In genomic region chr2:50110167-50110566, GRCm38 (mm10) we compare ENCODE assay signal across 10 mouse cellular contexts. TPM values are rescaled to one million over a fixed set of nuclear protein-coding genes. Genes with fewer than 3 reads are reported as not detected.
DNase-seq lines count a peak whose midpoint lies in the region; ATAC-seq and TF ChIP-seq lines count a peak whose summit lies in the region.
"Had no signal": no experiment of that assay in that cellular context is flagged by ENCODE, and none has a peak within 500 bp of the region (broad histone marks: within the 10 kb centered on the region; RNA-seq: fewer than 3 reads in every experiment).

No protein-coding gene starts in this region.

- no peaks in the 10 kb centered on the region for H3K27me3 ChIP-seq in embryonic facial prominence, embryonic 14.5 days (replicated peaks; ENCODE audit: control insufficient read depth, insufficient read depth, low read length)
- H3K27me3 ChIP-seq in liver, embryonic 15.5 days = no peaks in the 10 kb centered on the region
- H3K27me3 ChIP-seq in cerebellum, adult 2 months (ENCODE audit: control insufficient read depth, insufficient read depth, low read length) = no peaks in the 10 kb centered on the region
- H3K27me3 ChIP-seq: neural tube, embryonic 12.5 days had no signal

- DNase-seq in layer of hippocampus, adult 9-11 months = peak; percentile 14
- DNase-seq in layer of hippocampus, postnatal 25 days (ENCODE audit: extremely low spot score in 1 of 2, low spot score in 1 of 2) = no peak
- DNase-seq in embryonic facial prominence, embryonic 14.5 days (ENCODE audit: low spot score) = peak; percentile 71
- DNase-seq in heart, postnatal 10 days = peak; percentile 49 to 60
- no peak for DNase-seq in spleen, adult 12 weeks (ENCODE audit: low spot score)
- DNase-seq in thymus, postnatal 36 days = no peak
- DNase-seq in cerebellum, adult 2 months = no peak

- peak overlapping the region; percentile 5; the same call in 1 of the 2 replicates for H3K4me2 ChIP-seq in embryonic facial prominence, embryonic 14.5 days (ENCODE audit: low read depth, low read length)
- H3K4me2 ChIP-seq in liver, embryonic 15.5 days = no peak overlapping the region
- H3K4me2 ChIP-seq: neural tube, embryonic 12.5 days had no signal

- WGBS in embryonic facial prominence, embryonic 14.5 days = 43% methylated on average over 10 of the region's 10 CpGs
- 30% methylated on average over 10 of the region's 10 CpGs for WGBS in liver, embryonic 15.5 days (ENCODE audit: insufficient replicate concordance)
- 63% methylated on average over 10 of the region's 10 CpGs for WGBS in cerebellum, adult 2 months

- H3K36me3 ChIP-seq in embryonic facial prominence, embryonic 14.5 days (ENCODE audit: control insufficient read depth, insufficient read depth, low read length) = no peaks in the 10 kb centered on the region
- H3K36me3 ChIP-seq in liver, embryonic 15.5 days (replicated peaks) = no peaks in the 10 kb centered on the region
- H3K36me3 ChIP-seq: neural tube, embryonic 12.5 days had no signal

- peak overlapping the region; percentile 63 for H3K27ac ChIP-seq in embryonic facial prominence, embryonic 14.5 days (replicated peaks; ENCODE audit: low read depth, low read length)
- no peak overlapping the region for H3K27ac ChIP-seq in liver, embryonic 15.5 days (replicated peaks)
- H3K27ac ChIP-seq in cerebellum, adult 2 months (ENCODE audit: insufficient read depth, low read length) = no peak overlapping the region
- H3K27ac ChIP-seq: neural tube, embryonic 12.5 days had no signal

- no peak overlapping the region for H3K4me3 ChIP-seq in embryonic facial prominence, embryonic 14.5 days (ENCODE audit: low read depth, low read length)
- H3K4me3 ChIP-seq in liver, embryonic 15.5 days (replicated peaks) = no peak overlapping the region
- H3K4me3 ChIP-seq in cerebellum, adult 2 months (replicated peaks; ENCODE audit: insufficient read depth, low read depth, low read length) = no peak overlapping the region
- H3K4me3 ChIP-seq: neural tube, embryonic 12.5 days had no signal

- intact Hi-C loops in heart, postnatal 10 days (cut with DNase I) = no loop called here

- H3K9me3 ChIP-seq in embryonic facial prominence, embryonic 14.5 days (ENCODE audit: control insufficient read depth, low read length) = no peaks in the 10 kb centered on the region
- no peaks in the 10 kb centered on the region for H3K9me3 ChIP-seq in liver, embryonic 15.5 days (replicated peaks)
- H3K9me3 ChIP-seq: neural tube, embryonic 12.5 days had no signal

- peaks cover 4% of the 10 kb centered on the region; the same call in 1 of the 2 replicates for H3K4me1 ChIP-seq in embryonic facial prominence, embryonic 14.5 days (ENCODE audit: control insufficient read depth, insufficient read depth, low read length)
- no peaks in the 10 kb centered on the region for H3K4me1 ChIP-seq in liver, embryonic 15.5 days (replicated peaks)
- H3K4me1 ChIP-seq in cerebellum, adult 2 months (ENCODE audit: control insufficient read depth, insufficient read depth, low read length) = no peaks in the 10 kb centered on the region

- H3K9ac ChIP-seq in embryonic facial prominence, embryonic 14.5 days (ENCODE audit: low read depth, low read length) = 0 out of 2 replicates have a peak overlapping the region, but pooled peaks have one; percentile 2
- no peak overlapping the region for H3K9ac ChIP-seq in liver, embryonic 15.5 days
- H3K9ac ChIP-seq: neural tube, embryonic 12.5 days had no signal

- no peak for TF ChIP-seq POLR2A in cerebellum, adult 2 months (IDR thresholded peaks at IDR 0.05; ENCODE audit: borderline replicate concordance, insufficient read depth, low read length)

- no peak for TF ChIP-seq CTCF in cerebellum, adult 2 months (IDR thresholded peaks at IDR 0.05; ENCODE audit: borderline replicate concordance, insufficient read depth, low read depth, low read length)

- no peak; the same call in 1 of the 2 replicates for ATAC-seq in embryonic facial prominence, embryonic 14.5 days (ENCODE audit: low read depth)
- ATAC-seq in liver, embryonic 15.5 days (ENCODE audit: insufficient read depth) = peak; percentile 61

RNA-seq across cellular contexts. Expression of gene Lypd6, which starts 43.9 kb away (rescaled TPM):
- total RNA-seq in layer of hippocampus, postnatal 25 days (2021) = 10 to 100 TPM; 20.1 to 20.2 TPM
- polyA plus RNA-seq in embryonic facial prominence, embryonic 14.5 days (2014; fragmentation: Nextera tagmentation; extraction: Ambion mirVana) = 8.8 and 11.9 TPM in 2 replicates
- 1 to 10 TPM in 1 of 2 experiments, under 1 TPM in 1; 0.29 to 1.2 TPM for total RNA-seq in heart, postnatal 10 days (2021)
- 0.13 and 0.40 TPM in 2 replicates for polyA plus RNA-seq in liver, embryonic 15.5 days (2015; fragmentation: Nextera tagmentation; extraction: Ambion mirVana)
- polyA plus RNA-seq in cerebellum, adult 2 months (2012; rRNA removed) = 21.6 and 32.0 TPM in 2 replicates
- total RNA-seq: MEL had no signal

Comparison
In these comparisons a context has a peak if more than half of its experiments do, and no peak if none do; other contexts are left out.
1. DNase-seq: peak in layer of hippocampus, adult 9-11 months (single experiment), embryonic facial prominence, embryonic 14.5 days (single experiment) and heart, postnatal 10 days (2 of 2); none in layer of hippocampus, postnatal 25 days (0 of 2), spleen, adult 12 weeks (single experiment), thymus, postnatal 36 days (0 of 2) and cerebellum, adult 2 months (0 of 2).